In the genomic region with DNA sequence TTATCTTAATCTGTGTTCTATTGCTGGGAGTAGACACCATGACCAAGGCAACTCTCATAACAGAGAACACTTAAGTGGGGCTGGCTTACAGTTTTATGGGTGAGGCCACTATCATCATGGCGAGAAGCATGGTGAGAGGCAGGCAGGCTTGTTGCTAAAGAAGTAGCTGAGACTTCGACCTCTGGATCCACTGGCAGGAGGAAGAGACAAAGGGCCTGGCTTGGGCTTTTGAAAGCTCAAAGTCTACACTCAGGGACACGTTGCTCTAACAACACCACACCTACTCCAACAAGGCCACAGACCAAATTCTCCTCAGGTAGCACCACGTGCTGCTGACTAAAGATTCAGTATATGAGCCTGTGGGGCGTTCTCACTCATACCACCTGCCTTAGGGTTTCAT, we compare ENCODE assay signal across 15 mouse cellular contexts.
"Had no signal": no experiment of that assay in that cellular context is flagged by ENCODE, and none has a peak within 500 bp of the region (broad histone marks: within the 10 kb centered on the region; RNA-seq: fewer than 3 reads in every experiment).

No protein-coding gene starts in this region.

- H3K4me1 ChIP-seq: limb, embryonic 12.5 days; limb, embryonic 15.5 days had no signal

- H3K27ac ChIP-seq: kidney, postnatal 0 days; limb, embryonic 12.5 days; limb, embryonic 15.5 days; liver, embryonic 13.5 days; stomach, postnatal 0 days had no signal

- H3K9me3 ChIP-seq: limb, embryonic 12.5 days; limb, embryonic 15.5 days; liver, embryonic 13.5 days had no signal

- ATAC-seq: inflammation-experienced regulatory T-cells, adult 6 months had no signal

- DNase-seq: left cerebral cortex, postnatal 4 days; liver, embryonic 13.5 days; lung, adult 2 months; lung, postnatal 14 days; lung, postnatal 4 days; midbrain, embryonic 14.5 days; thymus, adult 2 months; thymus, postnatal 14 days; thymus, postnatal 4 days had no signal

- H3K4me3 ChIP-seq: limb, embryonic 12.5 days; limb, embryonic 15.5 days; liver, embryonic 13.5 days had no signal

- H3K4me2 ChIP-seq: limb, embryonic 12.5 days; limb, embryonic 15.5 days; liver, embryonic 13.5 days; midbrain, embryonic 11.5 days had no signal

- H3K27me3 ChIP-seq: limb, embryonic 12.5 days; limb, embryonic 15.5 days; liver, embryonic 13.5 days had no signal

- H3K9ac ChIP-seq: limb, embryonic 12.5 days; limb, embryonic 15.5 days; liver, embryonic 13.5 days had no signal
